9 mouse cellular contexts compared by ENCODE assay signal in the genomic region with DNA sequence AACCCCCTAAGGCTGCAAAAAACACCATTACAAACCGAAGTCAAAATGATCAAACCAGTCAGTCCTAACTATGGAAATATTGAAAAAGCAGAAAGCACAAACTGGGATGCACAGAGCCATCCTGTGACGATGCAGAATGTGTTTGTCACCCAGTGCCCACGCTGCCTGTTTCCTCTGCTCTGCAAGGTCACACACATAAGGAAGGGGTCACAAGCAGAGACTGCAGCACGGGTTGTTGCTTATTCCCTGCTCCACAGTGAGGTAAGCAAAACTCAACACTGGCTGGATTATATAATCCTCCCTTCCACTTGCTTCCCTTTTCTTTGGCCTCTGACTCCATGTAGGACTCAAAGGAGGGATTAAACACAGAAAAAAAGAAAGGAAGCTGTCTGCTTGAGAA. TPM values are rescaled to one million over a fixed set of nuclear protein-coding genes. Genes with fewer than 3 reads are reported as not detected.
A peak's percentile ranks its signal among the peaks of the same experiment; 100 is the strongest.
DNase-seq lines count a peak whose midpoint lies in the region; ATAC-seq and TF ChIP-seq lines count a peak whose summit lies in the region.
"Had no signal": no experiment of that assay in that cellular context is flagged by ENCODE, and none has a peak within 500 bp of the region (broad histone marks: within the 10 kb centered on the region; RNA-seq: fewer than 3 reads in every experiment).

No protein-coding gene starts in this region.

- in situ Hi-C loops in CH12.LX (cut with MboI; ENCODE audit: low pct_ligation_motif_present, low pct_unique_long_range_greater_than_20kb, low sequenced_read_pairs): no loop called here

- 62% methylated on average over 4 of the region's 4 CpGs for WGBS in embryonic facial prominence, embryonic 13.5 days
- WGBS in embryonic facial prominence, embryonic 10.5 days: 66% methylated on average over 4 of the region's 4 CpGs
- WGBS in kidney, adult 2 months: 3% methylated on average over 4 of the region's 4 CpGs
- 34% methylated on average over 4 of the region's 4 CpGs for WGBS in liver, embryonic 15.5 days (ENCODE audit: insufficient replicate concordance)

- peak overlapping the region; percentile 36 for H3K4me2 ChIP-seq in embryonic facial prominence, embryonic 13.5 days
- peak overlapping the region; percentile 54; the same call in 1 of the 2 replicates for H3K4me2 ChIP-seq in CH12.LX (ENCODE audit: insufficient read depth, low read depth, poor library complexity, severe bottlenecking)
- peak overlapping the region; percentile 76 for H3K4me2 ChIP-seq in liver, embryonic 15.5 days

- peaks cover 36% of the 10 kb centered on the region for H3K36me3 ChIP-seq in embryonic facial prominence, embryonic 13.5 days
- H3K36me3 ChIP-seq in embryonic facial prominence, embryonic 10.5 days (replicated peaks): peaks cover 22% of the 10 kb centered on the region; the same call in 1 of the 2 replicates
- H3K36me3 ChIP-seq in kidney, adult 2 months (ENCODE audit: control insufficient read depth, insufficient read depth, low read length): peaks cover 8% of the 10 kb centered on the region; the same call in 1 of the 2 replicates
- peaks cover 29 to 52% of the 10 kb centered on the region in 2 experiments for H3K36me3 ChIP-seq in CH12.LX (replicated peaks in 1 of 2; ENCODE audit: control insufficient read depth in 1 of 2, insufficient read depth in 1 of 2, low read length in 1 of 2)
- peaks cover 38% of the 10 kb centered on the region for H3K36me3 ChIP-seq in liver, embryonic 15.5 days (replicated peaks)

- TF ChIP-seq CTCF in kidney, adult 2 months (conservative IDR thresholded peaks at IDR 0.05; ENCODE audit: insufficient read depth, insufficient read length, low read depth, low read length): no peak
- TF ChIP-seq CTCF in CH12.LX (conservative IDR thresholded peaks at IDR 0.05 in 1 of 2, IDR thresholded peaks at IDR 0.05 in 1 of 2; ENCODE audit: low read depth in 2 of 2, low read length in 2 of 2): no peak

- no peak overlapping the region for H3K4me3 ChIP-seq in embryonic facial prominence, embryonic 13.5 days
- no peak overlapping the region for H3K4me3 ChIP-seq in embryonic facial prominence, embryonic 10.5 days
- peak overlapping the region; percentile 19; the same call in 1 of the 2 replicates for H3K4me3 ChIP-seq in kidney, adult 2 months (ENCODE audit: insufficient read depth, low read depth, low read length)
- H3K4me3 ChIP-seq in CH12.LX (replicated peaks in 1 of 3; ENCODE audit: low read depth in 2 of 3, low read length in 2 of 3, poor library complexity in 1 of 3): peak overlapping the region in 2 of 3 experiments; percentile 6 to 81
- H3K4me3 ChIP-seq in liver, embryonic 15.5 days (replicated peaks): no peak overlapping the region

- no peak for DNase-seq in embryonic facial prominence, embryonic 10.5 days (ENCODE audit: low spot score)
- DNase-seq in kidney, adult 2 months: peak; percentile 37
- DNase-seq in kidney, postnatal 4 days: no peak
- DNase-seq in CH12.LX (ENCODE audit: extremely low read depth): no peak
- no peak for DNase-seq in right cerebral cortex, postnatal 10 days (ENCODE audit: low spot score in 2 of 2)
- DNase-seq in layer of hippocampus, adult 11-12 months (ENCODE audit: low spot score): no peak
- DNase-seq: cerebellum, adult 11-12 months had no signal

- peaks cover 30% of the 10 kb centered on the region for H3K4me1 ChIP-seq in embryonic facial prominence, embryonic 13.5 days
- peaks cover 31% of the 10 kb centered on the region for H3K4me1 ChIP-seq in embryonic facial prominence, embryonic 10.5 days
- H3K4me1 ChIP-seq in kidney, adult 2 months (ENCODE audit: control insufficient read depth, insufficient read depth, low read length): peaks cover 30% of the 10 kb centered on the region
- peaks cover 14 to 74% of the 10 kb centered on the region in 2 experiments for H3K4me1 ChIP-seq in CH12.LX (ENCODE audit: control insufficient read depth in 1 of 2, insufficient read depth in 2 of 2)
- peaks cover 54% of the 10 kb centered on the region for H3K4me1 ChIP-seq in liver, embryonic 15.5 days (replicated peaks)

- no peak for TF ChIP-seq EP300 in CH12.LX (IDR thresholded peaks at IDR 0.05; ENCODE audit: low read length)

- ATAC-seq in embryonic facial prominence, embryonic 13.5 days (ENCODE audit: insufficient number of reproducible peaks, insufficient read depth, low FRiP score, low TSS enrichment, low read depth): no peak
- no peak for ATAC-seq in liver, embryonic 15.5 days (ENCODE audit: insufficient read depth)

- no peaks in the 10 kb centered on the region for H3K9me3 ChIP-seq in embryonic facial prominence, embryonic 13.5 days
- no peaks in the 10 kb centered on the region for H3K9me3 ChIP-seq in embryonic facial prominence, embryonic 10.5 days
- no peaks in the 10 kb centered on the region for H3K9me3 ChIP-seq in CH12.LX (replicated peaks; ENCODE audit: low read length)
- H3K9me3 ChIP-seq in liver, embryonic 15.5 days (replicated peaks): no peaks in the 10 kb centered on the region

- H3K79me2 ChIP-seq in CH12.LX (replicated peaks; ENCODE audit: control insufficient read depth, extremely low read depth, insufficient read depth, poor library complexity, severe bottlenecking): peaks cover 57% of the 10 kb centered on the region

- no peak overlapping the region for H3K27ac ChIP-seq in embryonic facial prominence, embryonic 13.5 days
- H3K27ac ChIP-seq in embryonic facial prominence, embryonic 10.5 days (replicated peaks): no peak overlapping the region
- H3K27ac ChIP-seq in kidney, adult 2 months (ENCODE audit: insufficient read depth, low read depth, low read length): peak overlapping the region; percentile 76
- no peak overlapping the region for H3K27ac ChIP-seq in CH12.LX (ENCODE audit: insufficient read depth, low read depth)
- H3K27ac ChIP-seq in liver, embryonic 15.5 days (replicated peaks): peak overlapping the region; percentile 45; the same call in 1 of the 2 replicates

- H3K9ac ChIP-seq in embryonic facial prominence, embryonic 13.5 days: no peak overlapping the region
- H3K9ac ChIP-seq in CH12.LX (ENCODE audit: insufficient read depth, low read depth): 0 out of 2 replicates have a peak overlapping the region, but pooled peaks have one; percentile 25
- H3K9ac ChIP-seq in liver, embryonic 15.5 days: 0 out of 2 replicates have a peak overlapping the region, but pooled peaks have one; percentile 10

- dilution Hi-C loops in CH12.LX (cut with MboI; ENCODE audit: extremely low pct_ligation_motif_present, extremely low pct_unique_long_range_greater_than_20kb, low sequenced_read_pairs): no loop called here

- no peak for TF ChIP-seq POLR2A in kidney, adult 2 months (IDR thresholded peaks at IDR 0.05; ENCODE audit: low read depth, low read length)
- no peak for TF ChIP-seq POLR2A in CH12.LX (IDR thresholded peaks at IDR 0.05; ENCODE audit: low read depth, low read length)

- TF ChIP-seq RAD21 in CH12.LX (IDR thresholded peaks at IDR 0.05; ENCODE audit: low read depth, low read length): no peak

- H3K27me3 ChIP-seq in embryonic facial prominence, embryonic 13.5 days: no peaks in the 10 kb centered on the region
- H3K27me3 ChIP-seq in embryonic facial prominence, embryonic 10.5 days (replicated peaks; ENCODE audit: low read depth, poor library complexity, severe bottlenecking): no peaks in the 10 kb centered on the region
- H3K27me3 ChIP-seq in kidney, adult 2 months (replicated peaks; ENCODE audit: control insufficient read depth, insufficient read depth, low read length): no peaks in the 10 kb centered on the region
- no peaks in the 10 kb centered on the region for H3K27me3 ChIP-seq in CH12.LX (replicated peaks)
- H3K27me3 ChIP-seq in liver, embryonic 15.5 days: no peaks in the 10 kb centered on the region

TF ChIP-seq in CH12.LX, 34 proteins besides CTCF, POLR2A, EP300 and RAD21:
- TF ChIP-seq USF2 (conservative IDR thresholded peaks at IDR 0.05; ENCODE audit: low read depth, low read length) (no peak), TCF12 (IDR thresholded peaks at IDR 0.05; ENCODE audit: low read depth, low read length) (no peak)

RNA-seq across cellular contexts. Expression of a gene that starts 3.5 kb away (rescaled TPM):
- polyA plus RNA-seq in embryonic facial prominence, embryonic 13.5 days (2015; fragmentation: Nextera tagmentation; extraction: Ambion mirVana): 659 and 793 TPM in 2 replicates
- polyA plus RNA-seq in embryonic facial prominence, embryonic 10.5 days (2016; fragmentation: Nextera tagmentation; extraction: Ambion mirVana): 197 and 226 TPM in 2 replicates
- polyA plus RNA-seq in kidney, adult 2 months (2012; rRNA removed): 2,034 and 2,219 TPM in 2 replicates
- total RNA-seq in CH12.LX (2012; rRNA removed) (191 and 305 TPM in 2 replicates), CH12.LX (2014; rRNA removed) (190 and 212 TPM in 2 replicates)
- 234 and 254 TPM in 2 replicates for polyA plus RNA-seq in CH12.LX (2012; ENCODE audit: insufficient read length, low read depth)
- 524 and 538 TPM in 2 replicates for polyA plus RNA-seq in liver, embryonic 15.5 days (2015; fragmentation: Nextera tagmentation; extraction: Ambion mirVana)

RNA-seq across cellular contexts. Expression of a gene that starts 55.9 kb away (rescaled TPM):
- 19.1 and 27.9 TPM in 2 replicates for polyA plus RNA-seq in embryonic facial prominence, embryonic 13.5 days (2015; fragmentation: Nextera tagmentation; extraction: Ambion mirVana)
- polyA plus RNA-seq in embryonic facial prominence, embryonic 10.5 days (2016; fragmentation: Nextera tagmentation; extraction: Ambion mirVana): 24.4 and 29.3 TPM in 2 replicates
- 6.8 and 8.3 TPM in 2 replicates for polyA plus RNA-seq in kidney, adult 2 months (2012; rRNA removed)
- total RNA-seq in CH12.LX (2012; rRNA removed) (10.7 and 15.2 TPM in 2 replicates), CH12.LX (2014; rRNA removed) (16.7 and 19.3 TPM in 2 replicates)
- 13.6 TPM in 2 replicates for polyA plus RNA-seq in CH12.LX (2012; ENCODE audit: insufficient read length, low read depth)
- polyA plus RNA-seq in liver, embryonic 15.5 days (2015; fragmentation: Nextera tagmentation; extraction: Ambion mirVana): 21.4 and 23.4 TPM in 2 replicates

Comparison
In these comparisons a context has a peak if more than half of its experiments do, and no peak if none do; other contexts are left out.
1. H3K27ac ChIP-seq: peak in kidney, adult 2 months (single experiment) and liver, embryonic 15.5 days (single experiment); none in embryonic facial prominence, embryonic 13.5 days (single experiment), embryonic facial prominence, embryonic 10.5 days (single experiment) and CH12.LX (single experiment).
2. H3K4me3 ChIP-seq: peak in kidney, adult 2 months (single experiment) and CH12.LX (2 of 3); none in embryonic facial prominence, embryonic 13.5 days (single experiment), embryonic facial prominence, embryonic 10.5 days (single experiment) and liver, embryonic 15.5 days (single experiment).
3. Peak in every context shown above with its lines, with median percentiles within 50 percentile points of each other: H3K4me2 ChIP-seq.